ENCODE assay signal across 16 mouse cellular contexts in genomic region chrX:142883593-142883992, GRCm38 (mm10).
DNase-seq lines count a peak whose midpoint lies in the region; TF ChIP-seq lines count a peak whose summit lies in the region.
"Had no signal": no experiment of that assay in that cellular context is flagged by ENCODE, and none has a peak within 500 bp of the region (broad histone marks: within the 10 kb centered on the region; RNA-seq: fewer than 3 reads in every experiment).

No protein-coding gene starts in this region.

- H3K4me3 ChIP-seq in CH12.LX (replicated peaks in 1 of 3; ENCODE audit: low read depth in 2 of 3, low read length in 2 of 3, poor library complexity in 1 of 3): no peak overlapping the region
- H3K4me3 ChIP-seq: embryonic facial prominence, embryonic 10.5 days; forebrain, embryonic 15.5 days; heart, embryonic 12.5 days; hindbrain, embryonic 10.5 days had no signal

- in situ Hi-C loops in CH12.LX (cut with MboI; ENCODE audit: low pct_ligation_motif_present, low pct_unique_long_range_greater_than_20kb, low sequenced_read_pairs): no loop called here

- peak overlapping the region; percentile 91; the same call in 1 of the 2 replicates for H3K4me2 ChIP-seq in CH12.LX (ENCODE audit: insufficient read depth, low read depth, poor library complexity, severe bottlenecking)
- H3K4me2 ChIP-seq: forebrain, embryonic 15.5 days; heart, embryonic 12.5 days; hindbrain, embryonic 14.5 days had no signal

- H3K36me3 ChIP-seq in CH12.LX (replicated peaks in 1 of 2; ENCODE audit: control insufficient read depth in 1 of 2, insufficient read depth in 1 of 2, low read length in 1 of 2): no peaks in the 10 kb centered on the region
- H3K36me3 ChIP-seq: embryonic facial prominence, embryonic 10.5 days; forebrain, embryonic 15.5 days; heart, embryonic 12.5 days; hindbrain, embryonic 10.5 days had no signal

- H3K9ac ChIP-seq in CH12.LX (ENCODE audit: insufficient read depth, low read depth): no peak overlapping the region
- H3K9ac ChIP-seq: forebrain, embryonic 15.5 days; heart, embryonic 12.5 days; hindbrain, embryonic 14.5 days had no signal

- H3K27me3 ChIP-seq in CH12.LX (replicated peaks): no peaks in the 10 kb centered on the region
- H3K27me3 ChIP-seq: forebrain, embryonic 15.5 days; heart, embryonic 12.5 days had no signal

- peak; percentile 30 for DNase-seq in CD4-positive helper T cell, adult 2 months (ENCODE audit: low read depth, low spot score)
- peak; percentile 19 for DNase-seq in CH12.LX (ENCODE audit: extremely low read depth)
- peak; percentile 34 for DNase-seq in induced T-regulatory cell, adult 2 months (ENCODE audit: low read depth)
- no peak for DNase-seq in left cerebral cortex, adult 9 months (ENCODE audit: low spot score in 2 of 2)
- DNase-seq in cerebellum, adult 8-10 months: no peak
- DNase-seq in thymus, postnatal 10 days (ENCODE audit: low spot score in 2 of 2): no peak
- DNase-seq: adrenal gland, postnatal 10 days; cerebellum, adult 11-12 months; cerebellum, adult 9-11 months; cerebellum, postnatal 36 days; gastrocnemius, postnatal 14 days had no signal

- TF ChIP-seq RAD21 in CH12.LX (IDR thresholded peaks at IDR 0.05; ENCODE audit: low read depth, low read length): no peak

- H3K27ac ChIP-seq in CH12.LX (ENCODE audit: insufficient read depth, low read depth): no peak overlapping the region
- H3K27ac ChIP-seq: embryonic facial prominence, embryonic 10.5 days; forebrain, embryonic 15.5 days; hindbrain, embryonic 10.5 days; hindbrain, embryonic 14.5 days had no signal

- no peaks in the 10 kb centered on the region for H3K79me2 ChIP-seq in CH12.LX (replicated peaks; ENCODE audit: control insufficient read depth, extremely low read depth, insufficient read depth, poor library complexity, severe bottlenecking)

- H3K4me1 ChIP-seq in CH12.LX (ENCODE audit: control insufficient read depth in 1 of 2, insufficient read depth in 2 of 2): peaks cover 0 to 5% of the 10 kb centered on the region in 2 experiments; a peak in 1 of 4 replicates
- H3K4me1 ChIP-seq: embryonic facial prominence, embryonic 10.5 days; forebrain, embryonic 15.5 days; heart, embryonic 12.5 days; hindbrain, embryonic 10.5 days had no signal

- no peaks in the 10 kb centered on the region for H3K9me3 ChIP-seq in CH12.LX (replicated peaks; ENCODE audit: low read length)
- H3K9me3 ChIP-seq: embryonic facial prominence, embryonic 10.5 days; forebrain, embryonic 15.5 days; heart, embryonic 12.5 days; hindbrain, embryonic 10.5 days had no signal

- no peak for TF ChIP-seq CTCF in CH12.LX (conservative IDR thresholded peaks at IDR 0.05 in 1 of 2, IDR thresholded peaks at IDR 0.05 in 1 of 2; ENCODE audit: low read depth in 2 of 2, low read length in 2 of 2)

- dilution Hi-C loops in CH12.LX (cut with MboI; ENCODE audit: extremely low pct_ligation_motif_present, extremely low pct_unique_long_range_greater_than_20kb, low sequenced_read_pairs): no loop called here

- peak; percentile 76 for TF ChIP-seq EP300 in CH12.LX (IDR thresholded peaks at IDR 0.05; ENCODE audit: low read length)

- no peak for TF ChIP-seq POLR2A in CH12.LX (IDR thresholded peaks at IDR 0.05; ENCODE audit: low read depth, low read length)

TF ChIP-seq in CH12.LX, 34 proteins besides CTCF, POLR2A, EP300 and RAD21:
- TF ChIP-seq CHD1 (IDR thresholded peaks at IDR 0.05; ENCODE audit: low read depth, low read length) (no peak), JUN (IDR thresholded peaks at IDR 0.05; ENCODE audit: insufficient read depth, low read depth, low read length) (peak; percentile 62; the same call in 1 of the 2 replicates), ETS1 (conservative IDR thresholded peaks at IDR 0.05; ENCODE audit: low read depth, low read length) (peak; percentile 48; the same call in 1 of the 2 replicates), MEF2A (IDR thresholded peaks at IDR 0.05; ENCODE audit: borderline replicate concordance, low read depth, low read length) (peak; percentile 18; the same call in 1 of the 2 replicates), MYC (IDR thresholded peaks at IDR 0.05; ENCODE audit: low read depth, low read length) (no peak), IRF4 (IDR thresholded peaks at IDR 0.05; ENCODE audit: low read depth, low read length) (peak; percentile 72), JUND (conservative IDR thresholded peaks at IDR 0.05; ENCODE audit: low read depth, low read length) (peak; percentile 77), KAT2A (IDR thresholded peaks at IDR 0.05; ENCODE audit: insufficient replicate concordance, low read length) (no peak), ZNF384 (IDR thresholded peaks at IDR 0.05; ENCODE audit: low read depth, low read length) (no peak), TCF12 (IDR thresholded peaks at IDR 0.05; ENCODE audit: low read depth, low read length) (no peak), TBP (conservative IDR thresholded peaks at IDR 0.05; ENCODE audit: low read depth, low read length) (no peak)
TF ChIP-seq in CH12.LX: peak in this region for 5.

Comparison
In these comparisons a context has a peak if more than half of its experiments do, and no peak if none do; other contexts are left out.
1. DNase-seq: peak in CD4-positive helper T cell, adult 2 months (single experiment), CH12.LX (single experiment) and induced T-regulatory cell, adult 2 months (single experiment); none in left cerebral cortex, adult 9 months (0 of 2), cerebellum, adult 8-10 months (single experiment) and thymus, postnatal 10 days (0 of 2).